In genomic region chr2:155050504-155051236, GRCm38 (mm10) we compare ENCODE assay signal across 7 mouse cellular contexts. TPM values are rescaled to one million over a fixed set of nuclear protein-coding genes. Genes with fewer than 3 reads are reported as not detected.
DNase-seq lines count a peak whose midpoint lies in the region; ATAC-seq lines count a peak whose summit lies in the region.

No protein-coding gene starts in this region.

- no peaks in the 10 kb centered on the region for H3K9me3 ChIP-seq in intestine, embryonic 15.5 days
- no peaks in the 10 kb centered on the region for H3K9me3 ChIP-seq in midbrain, embryonic 10.5 days (replicated peaks)

- intact Hi-C loops in left cerebral cortex, postnatal 25 days (cut with DNase I), result loop anchor here (2.0 kb wide), 1 partner anchor 24 kb away; the partner anchor contains the start of gene Ahcy

- ATAC-seq in intestine, embryonic 15.5 days, result peak; percentile 96

- H3K4me2 ChIP-seq in intestine, embryonic 15.5 days (replicated peaks), result peak overlapping the region; percentile 89

- H3K9ac ChIP-seq in intestine, embryonic 15.5 days, result peak overlapping the region; percentile 63

- WGBS in intestine, embryonic 15.5 days, result 1% methylated on average over 45 of the region's 45 CpGs
- WGBS in midbrain, embryonic 10.5 days, result under 1% methylated on average over 45 of the region's 45 CpGs

- peak overlapping the region; percentile 47 for H3K4me3 ChIP-seq in intestine, embryonic 15.5 days (replicated peaks)
- peak overlapping the region; percentile 72 for H3K4me3 ChIP-seq in midbrain, embryonic 10.5 days

- peak; percentile 94 to 98 for DNase-seq in adrenal gland, adult (ENCODE audit: inconsistent age in 2 of 2, low spot score in 1 of 2)
- DNase-seq in embryo, embryonic 10.5 days (ENCODE audit: low spot score), result peak; percentile 98
- DNase-seq in gastrocnemius, postnatal 25 days, result peak; percentile 94
- DNase-seq in left cerebral cortex, postnatal 25 days (ENCODE audit: low spot score in 2 of 2), result peak; percentile 92 to 95
- DNase-seq in midbrain, embryonic 10.5 days (ENCODE audit: low spot score), result peak; percentile 97
- peak; percentile 99 for DNase-seq in right cerebral cortex, postnatal 4 days

- peak overlapping the region; percentile 86 for H3K27ac ChIP-seq in intestine, embryonic 15.5 days
- H3K27ac ChIP-seq in midbrain, embryonic 10.5 days (replicated peaks), result peak overlapping the region; percentile 96

- no peaks in the 10 kb centered on the region for H3K27me3 ChIP-seq in intestine, embryonic 15.5 days (replicated peaks)
- H3K27me3 ChIP-seq in midbrain, embryonic 10.5 days (ENCODE audit: low read depth, poor library complexity, severe bottlenecking), result 0 out of 2 replicates have a peak, but pooled peaks cover 3% of the 10 kb centered on the region

- H3K4me1 ChIP-seq in intestine, embryonic 15.5 days (replicated peaks), result peaks cover 15% of the 10 kb centered on the region
- peaks cover 18% of the 10 kb centered on the region for H3K4me1 ChIP-seq in midbrain, embryonic 10.5 days

- H3K36me3 ChIP-seq in intestine, embryonic 15.5 days, result no peaks in the 10 kb centered on the region
- no peaks in the 10 kb centered on the region for H3K36me3 ChIP-seq in midbrain, embryonic 10.5 days

RNA-seq across cellular contexts. Expression of gene Ahcy, which starts 23.6 kb away (rescaled TPM):
- total RNA-seq in gastrocnemius, postnatal 25 days (2021), result 10 to 100 TPM; 15.3 to 16.0 TPM
- 110 and 114 TPM in 2 replicates for polyA plus RNA-seq in intestine, embryonic 15.5 days (2015; fragmentation: Nextera tagmentation; extraction: Ambion mirVana)
- total RNA-seq in left cerebral cortex, postnatal 25 days (2021), result 10 to 100 TPM; 14.0 to 14.5 TPM
- polyA plus RNA-seq in midbrain, embryonic 10.5 days (2016; fragmentation: Nextera tagmentation; extraction: Ambion mirVana), result 89.6 and 106 TPM in 2 replicates

RNA-seq across cellular contexts. Expression of gene Gm14226, which starts 32.6 kb away (rescaled TPM):
- not detected for total RNA-seq in gastrocnemius, postnatal 25 days (2021)
- 2.3 and 2.7 TPM in 2 replicates for polyA plus RNA-seq in intestine, embryonic 15.5 days (2015; fragmentation: Nextera tagmentation; extraction: Ambion mirVana)
- total RNA-seq in left cerebral cortex, postnatal 25 days (2021), result under 1 TPM; 0.11 to 0.16 TPM
- polyA plus RNA-seq in midbrain, embryonic 10.5 days (2016; fragmentation: Nextera tagmentation; extraction: Ambion mirVana), result 0.04 and 0.09 TPM in 2 replicates

Comparison
In these comparisons a context has a peak if more than half of its experiments do, and no peak if none do; other contexts are left out.
1. Peak in every context shown above with its lines: DNase-seq, ATAC-seq, H3K4me3 ChIP-seq and H3K27ac ChIP-seq.